Mouse (Mus musculus): Measurements from ENCODE around the gene Slc35e3.

The Slc35e3 gene

DNA sequence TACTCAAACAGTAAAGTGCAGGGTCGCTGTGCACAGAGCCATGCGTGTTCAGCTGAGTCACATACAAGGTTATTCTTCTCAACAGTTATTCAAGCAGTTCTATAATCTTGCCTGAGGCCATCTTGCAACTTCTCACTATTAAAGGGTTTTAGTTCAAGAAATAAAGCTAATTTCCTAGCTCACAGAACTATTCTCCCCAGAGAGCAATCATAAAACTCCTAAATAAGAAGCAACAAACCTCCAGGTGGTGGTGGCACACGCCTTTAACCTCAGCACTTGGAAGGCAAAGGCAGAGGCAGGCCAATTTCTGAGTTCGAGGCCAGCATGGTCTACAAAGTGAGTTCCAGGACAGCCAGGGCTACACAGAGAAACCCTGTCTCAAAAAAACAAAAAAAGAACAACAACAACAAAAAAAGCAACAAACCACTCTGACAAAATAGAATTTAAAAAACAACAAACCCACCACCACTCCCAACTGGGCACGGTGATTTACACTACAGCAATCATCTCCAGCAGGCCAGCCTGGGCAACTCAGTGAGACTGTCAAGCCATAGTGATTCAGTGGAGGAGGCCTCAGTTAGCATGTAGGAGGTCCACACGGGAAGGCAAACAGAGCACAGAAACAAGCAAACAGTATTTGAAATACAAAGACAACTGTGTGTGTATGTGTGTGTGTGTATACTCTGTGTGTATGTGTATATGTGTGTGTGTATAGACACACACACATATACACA is 49.2 kb downstream of the Slc35e3 start:
- no peak for DNase-seq

GRCm38 (mm10) chr10:117696021-117696826 is 49.9 kb downstream of the Slc35e3 start:
- DNase-seq, result no peak

DNA sequence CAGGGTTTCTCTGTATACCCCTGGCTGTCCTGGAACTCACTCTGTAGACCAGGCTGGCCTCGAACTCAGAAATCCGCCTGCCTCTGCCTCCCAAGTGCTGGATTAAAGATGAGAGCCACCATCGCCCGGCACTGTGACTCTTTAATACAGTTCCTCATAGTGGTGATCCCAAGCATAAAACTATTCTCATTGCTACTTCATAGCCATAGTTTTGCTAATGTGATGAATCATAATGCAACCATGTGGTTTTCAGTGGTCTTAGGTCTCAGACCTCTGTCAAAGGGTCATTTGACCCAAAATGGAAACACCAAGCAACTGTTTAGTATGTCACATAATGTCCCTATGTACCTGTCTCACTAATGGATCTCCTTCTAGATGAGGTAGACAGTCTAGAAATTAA is 50.6 kb downstream of the Slc35e3 start:
- DNase-seq, result no peak

DNA sequence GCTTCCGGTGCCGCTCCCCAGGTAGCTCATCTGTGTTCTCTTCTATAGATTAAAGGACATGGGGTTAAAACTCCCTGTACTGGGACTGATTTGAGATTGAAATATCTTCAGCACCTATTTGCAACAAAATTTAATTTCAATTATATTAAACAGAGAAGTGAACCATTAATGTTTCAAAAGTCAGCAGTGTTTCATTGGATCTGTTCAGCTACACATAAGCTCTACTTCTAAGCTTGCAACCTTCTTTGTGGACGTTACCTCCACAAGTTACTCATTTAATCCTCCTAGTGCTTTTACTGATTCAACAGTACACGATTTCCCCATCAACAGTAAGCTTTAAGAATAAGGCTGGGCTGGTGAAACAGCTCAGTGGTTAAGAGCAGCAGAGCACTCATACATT is 51.1 kb downstream of the Slc35e3 start:
- DNase-seq, result no peak

DNA sequence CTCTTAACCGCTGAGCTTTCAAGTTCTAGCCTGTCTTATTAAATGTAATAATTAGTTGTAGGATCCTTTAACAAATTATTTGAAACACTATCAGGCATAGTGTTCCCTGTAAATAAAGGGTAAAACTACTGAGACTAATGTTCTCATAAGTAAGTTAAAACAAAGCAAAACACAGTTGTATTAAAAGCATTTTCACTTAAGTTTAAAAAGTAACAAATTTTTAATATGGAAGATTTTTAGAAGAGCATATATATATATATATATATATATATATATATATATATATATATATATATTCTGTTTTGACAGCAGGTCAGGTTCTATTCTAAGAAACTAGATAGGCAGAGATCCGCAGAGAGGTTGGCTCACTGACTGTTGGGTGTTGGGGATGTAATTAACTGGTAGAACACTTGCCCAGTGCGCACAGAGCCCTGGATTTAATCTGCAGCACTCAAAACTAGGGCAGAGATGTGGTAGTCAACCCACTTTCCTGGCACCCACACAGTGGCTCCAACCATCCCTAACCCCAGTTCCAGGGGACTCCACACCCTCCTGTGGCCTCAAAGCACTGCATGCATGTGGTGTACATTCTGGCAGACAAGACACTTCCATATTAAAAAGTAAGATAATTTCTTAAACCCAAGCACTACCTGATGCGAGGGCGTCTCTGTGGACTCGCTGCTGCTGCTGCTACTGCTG is 51.8 kb downstream of the Slc35e3 start:
- DNase-seq, result no peak

DNA sequence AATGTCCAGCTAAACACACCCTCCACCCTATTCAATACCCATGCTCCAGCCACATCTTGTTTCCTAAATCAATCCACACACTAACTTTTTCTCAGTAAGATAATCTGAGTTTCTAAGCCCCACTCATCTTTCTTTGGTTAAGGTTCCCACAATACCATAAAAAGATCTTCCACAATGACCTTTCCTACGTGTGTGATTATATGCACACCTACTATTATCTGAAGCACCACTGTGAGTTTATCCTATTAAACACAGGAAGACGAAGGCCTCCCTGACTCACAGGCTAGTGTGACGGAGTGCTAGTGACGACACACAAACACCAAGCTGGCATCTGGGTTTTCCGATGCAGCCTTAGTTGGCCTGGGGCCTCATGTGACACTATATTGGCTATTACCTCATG is 53.2 kb downstream of the Slc35e3 start:
- DNase-seq, result no peak

- DNase-seq, result no peak
These were observed 54.0 kb downstream of the Slc35e3 start for GRCm38 (mm10) chr10:117692173-117692572.

- DNase-seq, result no peak
These were observed 54.7 kb downstream of the Slc35e3 start for GRCm38 (mm10) chr10:117691389-117691968.

DNA sequence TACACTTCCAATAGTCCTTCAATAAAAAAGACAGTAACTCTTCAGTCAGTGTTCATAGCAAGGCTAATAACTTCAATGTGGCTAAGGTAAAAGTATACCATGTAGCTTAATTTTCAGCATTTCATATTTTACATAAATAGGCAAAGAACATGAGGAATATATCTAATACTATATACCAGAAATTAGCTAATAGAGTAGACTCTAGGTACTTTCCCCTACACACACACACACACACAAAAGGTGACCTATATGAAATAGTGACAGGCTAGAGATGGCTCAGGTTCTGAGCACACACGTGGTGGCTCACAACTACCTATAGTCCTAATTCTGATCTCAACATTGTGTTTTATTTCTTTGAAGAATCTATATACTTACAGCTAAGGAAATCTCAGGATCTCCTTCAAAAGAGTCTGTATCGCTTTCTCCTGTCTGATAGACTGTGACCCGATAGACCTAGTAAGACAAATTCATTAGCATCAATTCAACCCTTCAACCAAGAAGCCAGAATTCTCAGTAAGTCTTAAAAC is 55.3 kb downstream of the Slc35e3 start:
- no peak for DNase-seq

DNA sequence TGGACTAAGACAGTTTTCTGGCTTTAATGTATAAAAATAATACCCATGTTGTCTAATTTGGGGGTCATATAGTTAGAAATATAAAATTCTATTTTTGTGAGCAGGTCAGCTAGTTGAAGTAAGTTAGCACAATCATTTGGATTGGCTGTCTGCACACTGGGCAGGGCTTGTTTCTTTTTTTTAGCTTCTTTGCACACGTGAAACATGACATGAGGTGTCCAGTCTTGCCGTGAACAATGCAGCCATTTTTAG is 56.1 kb downstream of the Slc35e3 start:
- no peak for DNase-seq

DNA sequence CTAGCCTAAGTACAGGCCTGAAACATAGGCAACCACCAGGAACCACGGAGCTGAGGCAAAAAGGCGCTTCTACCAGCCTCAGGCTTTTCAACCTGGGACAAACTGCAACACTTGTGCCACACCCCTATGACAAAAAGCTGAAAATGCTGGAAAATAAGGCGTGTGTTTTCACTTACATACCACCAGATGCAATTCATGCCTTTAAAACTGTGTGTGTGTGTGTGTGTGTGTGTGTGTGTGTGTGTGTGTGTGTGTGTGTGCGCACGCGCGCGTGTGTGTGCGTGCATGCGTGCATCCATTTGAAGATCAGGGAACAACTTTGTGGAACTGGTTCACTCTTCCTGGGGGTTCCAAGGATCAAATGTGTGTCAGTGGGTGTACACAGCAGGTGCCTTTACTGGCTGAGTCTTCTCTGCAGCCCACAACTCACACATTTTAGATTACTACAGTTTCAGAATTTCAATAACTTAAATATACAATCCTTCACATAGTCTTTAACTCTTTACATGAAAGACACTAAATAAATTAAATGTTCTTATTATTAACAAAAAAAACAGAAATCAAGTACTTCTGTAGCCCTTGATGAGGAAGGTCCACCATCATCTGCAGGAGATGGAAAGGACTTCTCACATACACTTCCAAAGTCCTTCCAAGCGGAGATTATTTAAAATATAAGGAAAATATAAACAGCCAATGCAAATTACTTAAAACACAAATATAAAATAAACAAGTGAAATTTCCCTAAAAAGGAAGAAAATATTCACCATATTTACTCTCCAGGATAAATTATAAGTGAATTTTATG is 56.7 kb downstream of the Slc35e3 start:
- DNase-seq, result no peak

DNA sequence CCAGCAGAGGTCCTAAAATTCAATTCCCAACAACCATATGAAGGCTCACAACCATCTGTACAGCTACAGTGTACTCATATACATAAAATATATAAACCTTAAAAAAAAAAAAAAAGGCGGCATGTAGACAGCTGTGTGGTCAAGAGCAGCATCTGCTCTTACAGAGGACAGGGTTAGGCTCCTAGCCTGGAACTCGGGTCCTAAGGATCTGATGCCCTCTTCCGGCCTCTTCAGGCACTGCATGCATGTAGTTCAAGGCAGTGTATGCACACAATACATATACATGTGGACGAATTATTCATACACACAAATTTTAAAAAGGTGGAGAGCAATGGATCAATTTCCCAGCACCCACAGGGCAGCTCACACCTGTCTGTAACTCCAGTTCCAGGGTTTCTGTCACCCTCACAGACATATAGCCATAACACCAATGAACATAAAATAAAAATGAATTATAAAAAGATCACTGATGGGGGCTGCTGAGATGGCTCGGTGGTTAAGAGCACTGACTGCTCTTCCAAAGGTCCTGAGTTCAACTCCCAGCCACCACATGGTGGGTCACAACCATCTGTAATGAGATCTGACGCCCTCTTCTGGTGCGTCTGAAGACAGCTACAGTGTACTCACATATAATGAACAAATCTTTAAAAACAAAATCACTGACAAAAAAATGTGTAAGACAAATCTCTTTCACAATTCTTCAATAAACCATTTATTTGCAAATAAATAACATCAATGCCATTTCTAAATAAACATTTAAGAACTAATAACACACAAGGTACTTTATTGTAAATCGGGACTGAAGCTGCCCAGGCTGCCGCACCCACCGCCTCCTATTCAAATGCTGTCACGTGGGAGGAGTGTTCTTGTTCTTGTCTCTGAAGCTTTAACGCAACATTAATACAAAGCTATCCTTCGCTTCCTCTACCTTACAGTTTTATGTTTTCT is 57.7 kb downstream of the Slc35e3 start:
- peak; percentile 28 to 32 for DNase-seq

DNA sequence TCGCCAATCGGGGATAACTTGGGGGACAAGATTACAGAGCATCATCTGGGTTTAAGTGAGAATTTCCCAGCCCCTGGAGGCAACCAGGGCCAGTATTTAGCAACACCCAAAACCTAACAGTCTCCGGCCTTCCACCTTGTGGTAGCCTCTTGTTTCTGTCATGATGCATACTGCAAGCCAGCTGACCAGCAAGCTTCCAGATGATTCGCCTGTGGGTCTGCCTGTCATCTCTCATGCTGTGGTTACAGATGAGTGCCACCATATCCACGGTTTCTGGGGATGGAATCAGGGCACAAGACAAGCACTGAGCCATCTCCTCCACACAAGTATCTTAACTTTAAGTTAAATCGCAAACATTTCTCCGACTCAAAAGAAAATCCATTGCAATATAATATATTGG is 58.6 kb downstream of the Slc35e3 start:
- no peak for DNase-seq

- no peak for DNase-seq
These were observed 59.1 kb downstream of the Slc35e3 start for GRCm38 (mm10) chr10:117687018-117687417.

GRCm38 (mm10) chr10:117685849-117686591 is 60.1 kb downstream of the Slc35e3 start:
- no peak for DNase-seq

DNA sequence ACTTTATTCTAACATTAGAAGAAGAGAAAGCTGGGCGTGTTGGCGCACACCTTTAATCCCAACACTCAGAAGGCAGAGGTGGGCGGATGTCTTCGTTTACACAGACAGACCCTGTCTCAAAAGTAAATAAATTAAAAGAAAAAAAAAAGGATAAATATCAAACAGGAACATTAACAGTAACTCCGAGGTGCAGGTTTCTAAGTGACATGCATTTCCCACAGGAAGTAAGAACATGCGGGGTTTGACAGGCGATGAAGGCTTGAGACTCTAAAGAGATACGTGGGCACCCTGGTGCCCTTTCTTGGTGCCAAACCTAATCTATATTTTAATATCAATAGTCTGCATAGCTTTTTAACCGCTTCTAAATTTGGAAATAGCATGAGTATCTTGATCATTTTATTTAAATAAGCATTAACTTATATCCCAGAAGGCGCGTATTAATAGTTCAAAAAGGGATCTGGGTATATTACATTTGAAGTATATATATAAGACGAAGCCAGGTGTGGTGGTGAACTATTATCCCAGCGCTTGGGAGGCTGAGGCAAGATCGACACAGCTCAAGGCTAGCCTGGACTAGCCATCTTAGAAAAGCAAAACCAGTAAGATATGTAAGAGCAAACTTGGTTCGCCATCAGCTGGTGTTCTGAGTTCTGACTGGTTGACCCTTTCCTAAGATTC is 60.9 kb downstream of the Slc35e3 start:
- DNase-seq, result no peak

DNA sequence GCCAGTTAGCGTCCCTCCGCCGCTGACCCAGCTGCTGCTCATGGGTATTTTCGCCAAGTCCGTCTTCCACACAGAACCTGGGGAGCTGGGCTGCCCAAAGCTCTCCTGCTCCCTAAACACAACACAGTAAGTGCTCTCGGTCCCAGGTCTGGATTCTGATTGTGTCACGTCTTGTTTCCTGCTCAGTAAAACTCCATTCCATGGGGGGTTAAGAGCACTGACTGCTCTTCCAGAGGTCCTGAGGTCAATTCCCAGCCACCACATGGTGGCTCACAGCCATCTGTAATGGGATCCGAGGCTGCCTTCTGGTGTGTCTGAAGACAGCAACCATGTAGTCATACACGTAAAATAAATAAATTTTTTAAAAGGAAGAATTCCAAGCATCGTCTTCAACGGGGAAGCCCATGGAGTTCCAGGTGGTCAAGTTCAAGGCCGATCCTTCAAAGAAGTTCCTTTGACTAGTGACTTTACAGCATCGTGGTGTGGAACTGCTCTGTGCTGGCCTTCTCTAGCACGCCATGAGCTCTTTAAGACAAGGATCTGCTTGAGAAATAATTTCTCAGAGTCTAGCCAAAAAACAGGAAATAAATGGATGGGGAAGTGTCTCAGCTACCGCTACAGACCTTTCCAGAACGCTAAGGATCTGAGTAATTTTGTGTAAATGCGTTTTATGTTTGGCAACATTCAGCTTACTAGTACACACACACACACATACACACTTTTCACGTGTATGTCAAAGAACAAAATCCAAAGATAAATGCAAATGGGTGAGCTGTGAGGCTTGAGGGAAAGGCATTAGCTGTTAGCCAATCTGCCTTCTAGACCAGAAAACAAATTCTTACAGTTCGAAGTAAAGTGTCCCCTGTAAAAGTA is 61.6 kb downstream of the Slc35e3 start:
- DNase-seq, result no peak

- no peak for DNase-seq
These were observed 62.5 kb downstream of the Slc35e3 start for GRCm38 (mm10) chr10:117683734-117684037.

All from lung, adult 18-20 months (tissue).